Mouse (Mus musculus) forelimb bud, embryonic 11.5 days (tissue): ENCODE measurements around the gene Ulk4.

ENCODE experiments used
- DNase-seq: peaks from one replicate; pipeline ENCODE4 v3.0.0-alpha.2; 2012; ENCODE audit warnings: low read depth, low spot score

Ulk4 gene

DNA sequence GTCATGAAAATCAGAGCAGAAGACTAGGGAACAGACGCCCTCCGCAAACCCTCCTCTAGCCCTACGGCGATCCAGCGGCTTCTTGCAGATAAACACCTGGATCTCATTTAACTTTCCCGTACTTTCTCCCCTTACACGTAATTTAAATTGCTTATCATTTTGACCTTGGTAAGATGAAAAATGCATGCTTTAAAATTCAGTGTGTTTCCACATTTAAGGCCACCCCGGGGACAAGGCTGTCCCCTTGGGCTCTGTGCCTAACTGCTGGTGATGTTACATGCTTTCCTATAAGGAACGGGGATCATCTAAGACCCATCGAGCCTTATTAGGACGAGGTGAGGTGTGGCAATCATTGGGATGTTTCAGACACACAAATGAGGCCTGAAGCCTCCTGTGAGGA lies 256.6 kb downstream of the Ulk4 start:
- no peak for DNase-seq

DNA sequence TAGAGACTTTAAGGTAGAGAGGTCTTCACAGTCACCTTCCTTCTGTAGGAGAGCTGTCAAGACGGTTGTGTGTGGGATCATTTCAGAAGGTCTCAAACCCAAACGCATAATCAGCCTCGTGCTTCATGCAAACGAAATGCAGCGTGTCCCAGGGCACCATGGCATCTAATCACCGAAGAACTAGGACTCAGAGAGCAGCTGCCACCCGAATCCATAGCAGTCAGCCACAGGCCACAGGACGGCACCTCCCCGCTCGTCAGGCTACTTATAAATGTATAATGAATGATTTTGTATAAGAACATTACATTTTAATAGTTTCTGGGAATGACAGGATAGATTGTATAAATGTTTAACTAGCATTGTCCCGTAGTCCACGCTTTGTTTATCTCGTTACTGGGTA lies 257.1 kb downstream of the Ulk4 start:
- no peak for DNase-seq

DNA sequence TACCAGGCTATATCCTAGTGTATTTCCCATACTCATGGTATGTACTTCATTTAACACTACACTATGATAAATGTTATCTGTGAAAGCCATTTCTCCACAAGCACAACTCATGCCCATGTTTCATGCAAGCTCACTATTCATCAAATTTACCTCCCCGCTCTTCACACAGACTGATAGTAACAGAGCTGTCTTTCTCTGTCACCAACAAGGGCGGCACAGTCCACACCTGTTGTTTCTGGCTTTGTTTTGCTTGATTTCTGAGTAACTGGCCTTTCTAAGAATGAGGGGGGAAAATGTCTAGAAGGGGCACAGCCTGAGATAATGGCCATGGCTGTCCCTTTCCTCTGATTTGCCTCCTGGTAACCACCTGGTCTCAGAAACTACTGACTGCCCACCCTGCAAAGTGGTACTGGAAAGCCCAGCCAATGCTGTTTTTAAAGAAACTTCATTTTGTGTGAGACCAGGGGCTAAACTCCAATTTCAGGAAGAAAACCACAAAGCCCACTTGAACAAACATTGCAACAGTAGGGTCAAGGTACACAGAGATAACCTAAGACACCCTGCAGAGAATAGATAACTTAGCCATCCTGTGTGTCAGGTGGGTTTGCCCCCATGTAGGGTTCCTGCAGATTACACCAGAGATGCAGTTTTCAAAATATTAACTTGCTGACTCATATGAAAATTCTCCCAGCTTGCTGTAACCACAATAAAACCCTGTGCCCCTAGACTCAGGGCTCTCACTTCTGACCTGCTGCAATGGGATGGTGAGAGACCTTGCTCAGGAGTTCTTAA lies 258.3 kb downstream of the Ulk4 start:
- DNase-seq, result no peak

- DNase-seq, result no peak
These were observed 261.0 kb downstream of the Ulk4 start for GRCm38 (mm10) chr9:121015810-121016502.

- DNase-seq, result no peak
These were observed 265.5 kb downstream of the Ulk4 start for GRCm38 (mm10) chr9:121011540-121011939.

DNA sequence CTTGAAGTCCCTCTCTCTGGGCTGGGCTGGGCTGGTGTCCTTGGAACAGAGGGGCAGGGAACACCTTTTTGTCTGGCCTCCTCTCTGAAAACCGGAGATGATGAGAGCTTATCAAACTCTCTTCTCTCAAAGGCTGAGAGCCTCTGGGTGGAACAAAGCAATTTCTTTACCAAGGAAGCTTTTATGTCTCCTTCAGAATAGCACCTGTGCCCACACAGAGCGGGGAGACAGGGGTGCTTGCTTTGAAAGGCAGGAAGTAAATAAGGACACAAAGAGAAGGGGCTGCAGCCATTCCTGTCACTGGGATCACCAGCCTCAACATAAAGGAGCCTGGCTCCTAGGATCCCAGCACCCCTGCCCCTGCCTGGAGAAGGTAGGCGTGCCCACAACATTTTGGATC lies 266.5 kb downstream of the Ulk4 start:
- no peak for DNase-seq

- no peak for DNase-seq
These were observed 271.0 kb downstream of the Ulk4 start for GRCm38 (mm10) chr9:121005961-121006360.

DNA sequence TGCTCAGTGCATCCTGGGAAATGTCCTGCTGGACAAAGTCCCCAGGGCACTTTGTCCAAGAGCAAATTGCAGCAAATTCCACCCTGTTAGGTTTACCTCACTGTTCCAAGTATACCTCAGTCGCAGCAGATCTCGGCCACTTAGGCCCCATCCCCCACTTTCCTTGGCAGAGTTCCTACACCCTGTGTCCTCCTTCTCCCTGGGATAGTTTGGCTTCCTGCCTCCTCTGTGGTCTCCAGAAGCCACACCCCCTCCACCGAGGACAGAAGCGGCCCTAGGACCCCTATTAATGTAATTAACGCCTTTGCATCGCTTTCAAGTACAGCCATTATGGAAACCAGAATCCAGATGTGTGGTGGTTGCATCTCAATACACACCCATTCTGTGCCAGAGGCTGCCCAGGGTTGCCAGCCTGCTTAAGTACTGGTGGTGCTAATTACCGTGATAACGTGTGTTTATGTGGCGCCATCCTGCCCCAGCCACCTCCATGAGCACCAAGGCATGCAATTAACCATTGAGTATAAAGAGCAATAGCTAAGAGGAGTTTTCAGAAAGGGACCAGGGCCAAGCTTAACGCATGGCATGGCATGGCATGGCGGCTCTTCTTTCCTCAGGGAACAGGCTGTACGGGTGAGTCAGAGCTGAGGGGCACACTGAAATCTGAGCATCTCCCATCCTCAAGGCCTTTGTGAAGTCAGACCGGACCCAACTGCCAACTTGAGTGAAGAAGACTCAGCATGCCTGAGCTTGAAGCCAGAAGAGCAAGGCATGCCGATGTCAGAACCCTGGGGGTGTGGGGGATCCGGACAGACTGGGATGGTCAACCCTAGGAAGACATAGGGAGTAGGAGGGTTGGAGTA lies 275.1 kb downstream of the Ulk4 start:
- DNase-seq, result no peak

DNA sequence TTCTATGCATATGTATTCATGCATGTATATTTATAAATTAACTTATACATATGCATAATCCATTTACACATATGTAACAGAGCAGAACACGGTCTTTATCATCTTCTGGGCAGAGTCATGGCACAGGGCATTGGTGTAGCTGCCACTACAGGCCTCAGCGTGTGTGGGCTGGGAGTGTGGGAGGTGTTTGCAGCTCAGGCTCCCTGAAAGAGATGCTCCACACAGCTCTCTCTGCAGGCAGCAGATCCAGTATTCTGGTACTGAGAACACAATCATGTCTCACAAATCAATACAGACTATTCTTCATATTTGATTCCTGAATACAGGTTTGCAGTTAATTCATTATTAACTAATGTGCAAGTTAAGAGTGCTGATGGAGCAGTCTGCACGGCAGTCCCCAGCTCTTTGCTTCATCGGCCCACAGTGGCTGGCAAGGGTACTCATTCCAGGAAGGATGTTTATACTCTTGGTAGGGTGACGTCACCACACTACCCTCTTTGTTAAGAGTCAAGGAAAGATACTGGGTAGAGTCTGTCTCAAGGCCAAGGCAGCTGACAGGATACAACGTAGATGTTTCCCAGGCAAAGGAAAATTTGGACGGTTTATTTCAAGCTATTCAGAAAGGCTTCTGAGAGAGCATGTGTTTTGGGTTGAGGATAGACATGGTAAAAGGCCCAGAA lies 276.2 kb downstream of the Ulk4 start:
- DNase-seq, result no peak

DNA sequence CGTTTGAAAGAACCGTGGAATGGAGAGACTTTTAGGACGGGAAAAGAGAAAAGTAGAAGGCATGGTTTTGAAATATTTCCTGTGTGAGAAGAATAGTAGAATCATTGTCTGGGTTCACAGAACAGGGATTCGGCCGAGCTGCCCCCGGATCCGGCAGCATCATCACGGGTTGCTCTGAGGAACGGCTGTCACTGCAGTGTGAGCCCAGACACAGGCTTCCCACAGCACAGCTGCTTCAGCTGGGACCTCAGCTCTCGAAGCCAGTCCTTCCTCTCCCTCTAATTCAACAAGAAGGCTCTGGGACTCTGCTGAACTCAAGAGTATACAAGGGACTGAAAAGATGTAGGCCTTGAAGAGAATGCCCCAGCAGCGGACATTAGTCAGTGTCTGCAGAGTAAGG lies 278.3 kb downstream of the Ulk4 start:
- no peak for DNase-seq

DNA sequence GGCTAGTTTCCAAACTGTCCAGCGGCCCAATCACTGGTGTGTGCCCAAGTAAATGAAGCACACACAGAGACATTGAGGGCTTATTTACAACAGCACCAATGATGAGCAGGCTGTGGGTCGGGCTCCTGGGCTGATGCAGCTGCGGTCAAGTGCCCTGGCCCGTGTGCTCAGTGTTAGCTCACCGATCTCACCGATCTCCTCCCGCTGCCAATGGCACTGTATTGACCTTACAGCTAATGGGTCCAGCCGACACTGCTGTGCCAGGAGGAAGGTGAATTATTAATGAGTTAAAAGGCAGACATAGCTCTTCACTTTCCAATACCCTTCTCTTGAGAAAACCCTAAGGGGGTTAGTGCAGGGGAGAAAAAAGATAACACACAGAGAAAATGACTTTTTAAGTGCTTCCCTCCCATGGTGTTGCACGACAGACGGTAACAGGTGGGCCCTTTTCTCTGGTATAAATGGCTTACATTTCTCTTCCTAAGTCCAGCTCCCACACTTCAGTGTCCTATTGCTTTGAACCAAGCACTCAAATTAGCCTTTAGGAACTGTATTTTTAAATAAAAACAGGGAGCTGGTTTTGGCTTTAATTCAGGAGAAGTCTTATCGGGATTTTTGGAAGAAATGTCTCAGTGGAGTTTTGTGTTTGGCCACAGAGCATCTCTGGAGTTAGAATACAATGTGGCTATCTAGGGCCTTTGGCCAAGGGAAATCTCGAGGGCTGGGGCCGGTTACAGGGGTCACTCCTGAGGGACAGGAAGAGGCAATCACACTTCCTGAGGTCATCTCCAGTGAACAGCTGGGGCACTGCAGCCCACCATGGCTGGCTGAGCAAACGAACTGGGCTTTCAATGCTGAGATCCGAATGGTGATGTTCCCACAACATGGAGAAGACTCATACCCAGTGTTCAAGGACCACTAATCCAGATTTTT lies 282.5 kb downstream of the Ulk4 start:
- DNase-seq, result no peak

GRCm38 (mm10) chr9:120993004-120993403 lies 284.0 kb downstream of the Ulk4 start:
- DNase-seq, result no peak

DNA sequence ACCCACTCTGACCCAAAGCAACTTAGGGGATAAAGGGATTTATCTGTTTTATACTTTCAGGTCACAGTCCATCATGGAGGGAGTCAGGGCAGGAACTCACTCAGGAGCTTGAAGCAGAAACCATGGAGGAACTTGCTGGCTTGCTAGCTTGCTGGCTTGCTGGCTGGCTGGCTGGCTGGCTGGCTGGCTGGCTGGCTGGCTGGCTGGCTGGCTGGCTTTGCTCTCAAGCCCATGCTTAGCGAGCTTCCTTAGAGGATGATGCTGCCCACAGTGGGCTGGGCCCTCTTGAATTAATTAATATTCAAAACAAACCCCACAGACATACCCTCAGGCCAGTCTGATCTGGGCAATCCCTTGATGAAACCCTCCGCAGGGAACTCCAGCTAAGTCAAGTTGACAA lies 285.2 kb downstream of the Ulk4 start:
- DNase-seq, result no peak

- no peak for DNase-seq
These were observed 286.9 kb downstream of the Ulk4 start for GRCm38 (mm10) chr9:120989806-120990700.

GRCm38 (mm10) chr9:120988088-120988487 lies 288.9 kb downstream of the Ulk4 start:
- DNase-seq, result no peak

GRCm38 (mm10) chr9:120986994-120987393 lies 290.0 kb downstream of the Ulk4 start:
- no peak for DNase-seq

- DNase-seq, result no peak
These were observed 290.7 kb downstream of the Ulk4 start for GRCm38 (mm10) chr9:120986255-120986654.

- no peak for DNase-seq
These were observed 291.5 kb downstream of the Ulk4 start for GRCm38 (mm10) chr9:120985524-120985923.

GRCm38 (mm10) chr9:120985009-120985408 lies 292.0 kb downstream of the Ulk4 start:
- no peak for DNase-seq

DNA sequence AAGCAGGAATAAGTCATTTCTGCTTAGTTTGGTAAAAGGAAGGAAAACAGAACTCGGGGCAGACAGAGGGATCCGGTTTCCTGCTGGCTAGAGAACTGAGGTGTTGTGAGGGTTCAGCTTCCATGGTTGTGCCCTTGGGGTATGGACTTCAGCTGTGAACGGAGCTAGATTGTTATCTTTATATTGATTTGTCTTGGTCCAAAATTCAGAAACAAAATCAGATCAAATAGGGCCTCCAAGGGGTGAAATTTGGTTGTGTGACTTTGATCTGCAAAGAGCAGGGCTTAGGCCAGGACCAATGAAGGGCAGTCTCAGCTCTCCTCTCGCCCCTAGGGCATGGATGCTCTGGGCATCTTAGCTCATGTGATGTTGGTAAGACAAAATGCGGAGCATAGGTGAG lies 292.5 kb downstream of the Ulk4 start:
- no peak for DNase-seq
